Mouse (Mus musculus): Measurements from ENCODE around the gene Lrrn4cl.
A peak's percentile ranks its signal among the peaks of the same experiment; 100 is the strongest.
"Not testable (repeated sequence)": the region's sequence is repeated elsewhere in the genome, so short reads cannot be mapped to it uniquely, and the experiment has no call there.

Lrrn4cl gene

DNA sequence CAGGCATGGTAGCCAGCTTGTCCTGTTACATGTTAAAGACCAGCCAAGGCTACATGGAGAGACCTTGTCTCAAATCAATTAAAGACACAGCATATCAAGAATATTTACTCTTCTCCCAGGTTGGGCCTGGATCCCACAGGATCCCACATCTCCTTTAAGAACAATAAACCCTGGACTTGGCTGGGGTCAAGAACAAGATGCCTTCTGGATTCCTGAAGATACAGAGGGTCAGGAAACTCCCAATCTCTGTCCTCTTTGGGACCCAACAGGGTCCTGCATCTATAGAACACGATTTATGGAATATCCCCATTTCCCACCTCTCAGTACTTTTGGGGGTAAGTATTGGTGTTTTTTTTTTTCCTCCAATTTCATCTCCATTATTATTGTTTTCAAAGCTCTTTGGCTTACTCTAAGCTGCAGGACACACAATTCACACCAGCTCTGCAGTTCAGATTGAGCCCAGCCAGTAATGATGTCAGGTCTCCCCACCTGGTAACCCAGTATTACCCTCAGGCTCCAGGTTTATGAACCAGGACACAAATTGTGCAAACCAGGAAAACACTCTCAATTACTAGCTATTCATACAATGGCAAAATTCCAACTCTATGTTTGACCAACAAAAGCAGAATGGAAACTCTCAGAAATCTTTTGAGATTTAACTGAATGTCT lies 36.5 kb downstream of the Lrrn4cl start:
- peak; percentile 17 for DNase-seq

DNA sequence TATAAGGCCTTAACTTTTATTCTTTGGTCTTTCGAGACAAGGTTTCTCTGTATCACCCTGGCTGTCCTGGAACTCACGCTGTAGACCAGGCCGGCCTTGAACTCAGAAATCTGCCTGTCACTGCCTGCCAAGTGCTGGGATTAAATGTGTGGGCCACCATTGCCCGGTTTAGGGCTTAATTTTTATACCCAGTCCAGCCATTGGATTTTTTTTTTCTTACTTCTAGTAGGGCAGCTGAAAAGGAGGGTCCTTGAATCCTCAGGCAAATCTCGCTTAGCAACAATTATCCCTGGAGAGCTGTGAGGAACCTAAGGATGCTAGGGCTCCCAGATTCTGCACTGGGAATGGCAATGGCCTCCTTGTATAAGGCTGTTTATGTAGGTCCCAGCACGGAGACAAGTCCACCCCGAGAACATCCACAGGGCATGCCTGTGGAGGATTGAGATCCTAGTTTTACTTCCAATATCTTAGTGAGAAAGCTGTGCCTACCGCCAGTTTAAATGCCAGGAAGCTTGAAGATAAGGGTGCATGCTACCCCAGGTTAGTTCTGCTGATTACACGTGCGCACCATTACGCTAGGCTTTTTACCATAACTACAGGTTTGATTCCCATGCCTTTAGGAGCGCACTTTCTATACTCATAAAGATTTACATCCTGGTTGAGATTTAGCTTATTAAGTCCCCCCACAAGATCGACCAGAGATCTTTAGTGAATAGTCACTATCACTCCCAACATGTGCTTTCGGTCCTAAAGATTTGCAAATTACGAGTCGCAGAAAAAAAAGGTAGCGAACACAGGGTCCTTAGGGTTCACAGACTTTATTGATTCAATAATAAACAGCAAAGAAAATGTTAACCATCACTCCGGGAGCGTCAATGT lies 37.3 kb downstream of the Lrrn4cl start:
- no peak for DNase-seq

DNA sequence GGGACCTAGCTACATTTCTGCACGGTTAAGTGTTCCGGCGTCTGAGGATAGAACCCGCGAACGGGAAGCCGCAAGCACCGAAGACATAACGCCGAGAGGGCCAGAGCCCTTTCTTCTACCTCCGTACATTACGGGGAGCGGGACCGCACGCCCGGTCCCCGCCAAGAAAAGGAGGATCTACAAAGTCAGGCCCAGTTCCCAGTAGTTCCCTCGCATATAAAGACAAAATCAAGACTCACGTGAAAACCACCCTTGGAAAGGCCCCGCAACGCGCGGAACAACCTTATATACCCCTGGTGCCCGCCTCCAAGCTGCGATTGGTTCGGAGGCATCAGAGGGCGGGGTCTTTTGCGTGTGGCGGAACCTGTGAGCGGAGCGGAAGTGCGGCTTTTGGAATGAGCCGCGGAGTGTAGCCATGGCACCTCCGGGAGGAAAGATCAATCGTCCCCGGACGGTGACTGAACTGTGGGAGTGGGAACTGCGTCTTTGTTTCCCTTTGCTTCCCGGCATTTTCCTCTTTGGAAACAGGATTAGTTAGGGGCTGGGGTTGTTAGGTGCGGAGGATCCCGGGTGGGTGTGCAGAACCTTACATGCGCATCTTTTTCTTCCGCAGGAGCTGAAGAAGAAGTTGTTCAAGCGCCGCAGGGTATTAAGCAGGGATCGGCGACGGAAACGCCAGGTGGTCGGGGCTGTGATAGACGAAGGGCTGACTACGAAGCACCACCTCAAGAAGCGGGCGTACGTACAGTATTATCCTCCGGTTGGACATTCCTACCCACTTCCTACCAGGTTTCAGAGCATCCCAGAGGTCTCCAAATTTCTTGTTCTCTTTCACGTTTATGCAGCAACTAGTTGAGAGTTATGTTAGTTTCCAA lies 38.2 kb downstream of the Lrrn4cl start, which contains the start of the genes 1810009A15Rik and Gm49416:
Gene 1810009A15Rik (plus strand): TSS at position 343 of the 875 bp plus-strand sequence.
Gene Gm49416 (plus strand): TSS at position 416 of the 875 bp plus-strand sequence.
- peak; percentile 97 for DNase-seq

GRCm38 (mm10) chr19:8892829-8893766 lies 42.5 kb downstream of the Lrrn4cl start, which contains the start of gene Ints5:
Gene Ints5 (plus strand): TSS chr19:8893005.
- peak; percentile 88 for DNase-seq

- no peak for DNase-seq
Observed at GRCm38 (mm10) chr19:8895397-8895960, 44.9 kb downstream of the Lrrn4cl start.

DNA sequence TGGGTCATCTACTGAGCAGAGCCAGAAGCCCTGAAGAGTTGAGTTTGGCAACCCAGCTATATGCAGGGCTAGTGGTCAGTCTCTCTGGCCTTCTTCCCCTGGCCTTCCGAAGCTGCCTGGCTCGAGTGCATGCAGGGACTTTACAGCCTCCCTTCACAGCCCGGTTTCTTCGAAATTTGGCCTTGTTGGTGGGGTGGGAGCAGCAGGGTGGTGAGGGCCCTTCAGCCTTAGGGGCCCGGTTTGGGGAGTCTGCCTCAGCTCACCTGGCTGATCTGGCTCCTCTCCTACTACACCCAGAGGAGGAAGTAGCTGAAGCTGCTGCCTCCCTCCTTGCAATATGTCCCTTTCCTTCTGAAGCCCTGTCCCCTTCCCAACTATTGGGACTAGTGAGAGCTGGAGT lies 45.7 kb downstream of the Lrrn4cl start:
- DNase-seq, result not testable (repeated sequence)

- DNase-seq, result peak; percentile 44
Observed at GRCm38 (mm10) chr19:8897211-8897864, 46.8 kb downstream of the Lrrn4cl start.

GRCm38 (mm10) chr19:8897865-8898495 lies 47.4 kb downstream of the Lrrn4cl start, which contains the start of gene Ganab:
Gene Ganab (plus strand): TSS chr19:8898071.
- DNase-seq, result peak; percentile 98

GRCm38 (mm10) chr19:8898576-8898975 lies 48.0 kb downstream of the Lrrn4cl start:
- DNase-seq, result no peak

- DNase-seq, result no peak
Observed at GRCm38 (mm10) chr19:8899079-8899478, 48.5 kb downstream of the Lrrn4cl start.

- DNase-seq, result no peak
Observed at GRCm38 (mm10) chr19:8903412-8903811, 52.8 kb downstream of the Lrrn4cl start.

Measured in lung, postnatal 36 days (tissue).